Mouse (Mus musculus): ENCODE results near the gene Iqcj.

Iqcj gene

GRCm38 (mm10) chr3:67892026-67892705 lies at the start of gene Iqcj, which contains the start of gene Iqschfp:
Gene Iqcj (plus strand): TSS chr3:67892220.
Gene Iqschfp (plus strand): TSS chr3:67892232.
- no peak for DNase-seq (ENCODE audit: low read depth, low spot score)

- DNase-seq (ENCODE audit: low read depth, low spot score), result no peak
These were observed 39.6 kb upstream of the Iqcj start for GRCm38 (mm10) chr3:67852397-67852796.

GRCm38 (mm10) chr3:67861524-67861923 lies 30.5 kb upstream of the Iqcj start:
- no peak for DNase-seq (ENCODE audit: low read depth, low spot score)

GRCm38 (mm10) chr3:67867420-67868065 lies 24.5 kb upstream of the Iqcj start:
- DNase-seq (ENCODE audit: low read depth, low spot score), result peak; percentile 40

GRCm38 (mm10) chr3:67869424-67869823 lies 22.6 kb upstream of the Iqcj start:
- no peak for DNase-seq (ENCODE audit: low read depth, low spot score)

GRCm38 (mm10) chr3:67877253-67877652 lies 14.8 kb upstream of the Iqcj start:
- no peak for DNase-seq (ENCODE audit: low read depth, low spot score)

- DNase-seq (ENCODE audit: low read depth, low spot score), result no peak
These were observed 7.7 kb upstream of the Iqcj start for GRCm38 (mm10) chr3:67884335-67884734.

GRCm38 (mm10) chr3:67886176-67886575 lies 5.8 kb upstream of the Iqcj start:
- DNase-seq (ENCODE audit: low read depth, low spot score), result no peak

- no peak for DNase-seq (ENCODE audit: low read depth, low spot score)
These were observed 4.8 kb upstream of the Iqcj start for GRCm38 (mm10) chr3:67887251-67887650.

GRCm38 (mm10) chr3:67892768-67893167 lies 748 bp downstream of the Iqcj start:
- DNase-seq (ENCODE audit: low read depth, low spot score), result no peak

- no peak for DNase-seq (ENCODE audit: low read depth, low spot score)
These were observed 10.5 kb downstream of the Iqcj start for GRCm38 (mm10) chr3:67902517-67902916.

- no peak for DNase-seq (ENCODE audit: low read depth, low spot score)
These were observed 16.6 kb downstream of the Iqcj start for GRCm38 (mm10) chr3:67908586-67908985.

- DNase-seq (ENCODE audit: low read depth, low spot score), result no peak
These were observed 26.1 kb downstream of the Iqcj start for GRCm38 (mm10) chr3:67918098-67918497.

- no peak for DNase-seq (ENCODE audit: low read depth, low spot score)
These were observed 26.7 kb downstream of the Iqcj start for GRCm38 (mm10) chr3:67918634-67919259.

- DNase-seq (ENCODE audit: low read depth, low spot score), result no peak
These were observed 31.1 kb downstream of the Iqcj start for GRCm38 (mm10) chr3:67923095-67923494.

- DNase-seq (ENCODE audit: low read depth, low spot score), result no peak
These were observed 33.4 kb downstream of the Iqcj start for GRCm38 (mm10) chr3:67925453-67925852.

GRCm38 (mm10) chr3:67930424-67931133 lies 38.6 kb downstream of the Iqcj start:
- DNase-seq (ENCODE audit: low read depth, low spot score), result no peak

- DNase-seq (ENCODE audit: low read depth, low spot score), result no peak
These were observed 39.2 kb downstream of the Iqcj start for GRCm38 (mm10) chr3:67931181-67931580.

- DNase-seq (ENCODE audit: low read depth, low spot score), result no peak
These were observed 39.9 kb downstream of the Iqcj start for GRCm38 (mm10) chr3:67931914-67932313.

- DNase-seq (ENCODE audit: low read depth, low spot score), result no peak
These were observed 43.8 kb downstream of the Iqcj start for GRCm38 (mm10) chr3:67935829-67936228.

GRCm38 (mm10) chr3:67947000-67947399 lies 55.0 kb downstream of the Iqcj start:
- DNase-seq (ENCODE audit: low read depth, low spot score), result no peak

GRCm38 (mm10) chr3:67952517-67952940 lies 60.5 kb downstream of the Iqcj start:
- no peak for DNase-seq (ENCODE audit: low read depth, low spot score)
